ENCODE assay signal across 9 mouse cellular contexts in the genomic region with DNA sequence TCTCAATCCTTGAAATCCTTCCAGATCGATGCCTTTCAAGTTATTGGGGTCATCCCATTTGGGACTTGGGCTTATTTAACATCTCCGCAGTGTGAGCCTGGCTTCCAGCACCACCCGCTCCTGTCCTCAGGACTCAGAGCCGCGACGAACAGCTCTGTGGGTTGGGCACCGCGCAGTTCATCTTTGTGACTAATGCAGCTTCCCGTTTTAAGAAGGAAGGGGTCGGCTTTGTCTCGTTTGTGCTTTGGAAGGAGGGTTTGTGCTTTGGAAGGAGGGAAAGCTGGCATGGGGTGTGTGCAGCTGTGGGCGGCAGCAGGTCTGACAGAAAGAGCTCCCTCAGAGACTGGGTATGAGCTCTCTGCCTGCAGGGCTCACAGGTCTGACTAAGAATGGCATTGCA. TPM values are rescaled to one million over a fixed set of nuclear protein-coding genes. Genes with fewer than 3 reads are reported as not detected.
DNase-seq lines count a peak whose midpoint lies in the region; ATAC-seq and TF ChIP-seq lines count a peak whose summit lies in the region.
"Had no signal": no experiment of that assay in that cellular context is flagged by ENCODE, and none has a peak within 500 bp of the region (broad histone marks: within the 10 kb centered on the region; RNA-seq: fewer than 3 reads in every experiment).

No protein-coding gene starts in this region.

- no peak overlapping the region for H3K9ac ChIP-seq in forebrain, embryonic 15.5 days (replicated peaks)
- peak overlapping the region; percentile 14; the same call in 1 of the 2 replicates for H3K9ac ChIP-seq in midbrain, embryonic 15.5 days

- H3K27ac ChIP-seq in left cerebral cortex, adult 2 months: no peak overlapping the region
- 0 out of 2 replicates have a peak overlapping the region, but pooled peaks have one; percentile 25 for H3K27ac ChIP-seq in forebrain, embryonic 15.5 days (replicated peaks)
- peak overlapping the region; percentile 35; the same call in 1 of the 2 replicates for H3K27ac ChIP-seq in midbrain, embryonic 15.5 days

- intact Hi-C loops in left cerebral cortex, adult 2 months (cut with DNase I): no loop called here
- intact Hi-C loops in left cerebral cortex, postnatal 36 days (cut with DNase I): no loop called here

- peak overlapping the region; percentile 22 for H3K4me2 ChIP-seq in forebrain, embryonic 15.5 days (replicated peaks)
- peak overlapping the region; percentile 29 for H3K4me2 ChIP-seq in midbrain, embryonic 15.5 days

- H3K9me3 ChIP-seq in forebrain, embryonic 15.5 days: no peaks in the 10 kb centered on the region
- no peaks in the 10 kb centered on the region for H3K9me3 ChIP-seq in midbrain, embryonic 15.5 days

- H3K4me3 ChIP-seq in left cerebral cortex, adult 2 months: peak overlapping the region; percentile 15; the same call in 1 of the 2 replicates
- H3K4me3 ChIP-seq in forebrain, embryonic 15.5 days: no peak overlapping the region
- 0 out of 2 replicates have a peak overlapping the region, but pooled peaks have one; percentile 8 for H3K4me3 ChIP-seq in midbrain, embryonic 15.5 days

- peak; percentile 38 to 42 for DNase-seq in cerebellum, postnatal 10 days
- no peak for DNase-seq in cerebellum, adult 9-10 months
- peak in 1 of 2 experiments; percentile 26 for DNase-seq in left cerebral cortex, adult 2 months (ENCODE audit: extremely low spot score in 1 of 2, low spot score in 2 of 2)
- DNase-seq in left cerebral cortex, postnatal 36 days (ENCODE audit: low spot score in 2 of 2): no peak
- DNase-seq in cerebellum, adult 9-11 months: no peak
- no peak for DNase-seq in cerebellum, adult 11-12 months

- no peak for TF ChIP-seq CTCF in left cerebral cortex, adult 2 months (IDR thresholded peaks at IDR 0.05)

- ATAC-seq in forebrain, embryonic 15.5 days (replicated peaks): no peak
- ATAC-seq in midbrain, embryonic 15.5 days (replicated peaks): no peak

- 38% methylated on average over 12 of the region's 12 CpGs for WGBS in forebrain, embryonic 15.5 days
- WGBS in midbrain, embryonic 15.5 days: 30% methylated on average over 12 of the region's 12 CpGs

- H3K4me1 ChIP-seq in forebrain, embryonic 15.5 days: peaks cover 9% of the 10 kb centered on the region
- peaks cover 8% of the 10 kb centered on the region for H3K4me1 ChIP-seq in midbrain, embryonic 15.5 days

- no peaks in the 10 kb centered on the region for H3K27me3 ChIP-seq in forebrain, embryonic 15.5 days
- no peaks in the 10 kb centered on the region for H3K27me3 ChIP-seq in midbrain, embryonic 15.5 days (replicated peaks)

- H3K36me3 ChIP-seq in forebrain, embryonic 15.5 days: no peaks in the 10 kb centered on the region
- no peaks in the 10 kb centered on the region for H3K36me3 ChIP-seq in midbrain, embryonic 15.5 days (replicated peaks)

RNA-seq across cellular contexts. Expression of gene Myl2, which starts 2.3 kb away (rescaled TPM):
- 1 to 10 TPM in 1 of 2 experiments, under 1 TPM in 1; 0.86 to 1.4 TPM for total RNA-seq in left cerebral cortex, adult 2 months (2021)
- total RNA-seq in left cerebral cortex, postnatal 36 days (2021): 1 to 10 TPM; 1.3 to 1.6 TPM
- 0.28 and 3.6 TPM in 2 replicates for polyA plus RNA-seq in forebrain, embryonic 15.5 days (2015; fragmentation: Nextera tagmentation; extraction: Ambion mirVana)
- 0.71 and 6.6 TPM in 2 replicates for polyA plus RNA-seq in midbrain, embryonic 15.5 days (2015; fragmentation: Nextera tagmentation; extraction: Ambion mirVana)

RNA-seq across cellular contexts. Expression of gene Ccdc63, which starts 37.5 kb away (rescaled TPM):
- total RNA-seq in left cerebral cortex, adult 2 months (2021): 1 to 10 TPM in 1 of 2 experiments, under 1 TPM in 1; 0.66 to 1.1 TPM
- total RNA-seq in left cerebral cortex, postnatal 36 days (2021): under 1 TPM; 0.30 to 0.72 TPM
- polyA plus RNA-seq in forebrain, embryonic 15.5 days (2015; fragmentation: Nextera tagmentation; extraction: Ambion mirVana): not detected in 2 replicates
- 0.29 TPM in 1 of 2 replicates, not detected in the other for polyA plus RNA-seq in midbrain, embryonic 15.5 days (2015; fragmentation: Nextera tagmentation; extraction: Ambion mirVana)
- polyA plus RNA-seq: limb, embryonic 11.5 days had no signal

RNA-seq across cellular contexts. Expression of gene Cux2, which starts 53.2 kb away (rescaled TPM):
- total RNA-seq in left cerebral cortex, adult 2 months (2021): 100 to 1,000 TPM; 194 to 215 TPM
- total RNA-seq in left cerebral cortex, postnatal 36 days (2021): 100 to 1,000 TPM; 187 to 216 TPM
- 32.3 and 33.7 TPM in 2 replicates for polyA plus RNA-seq in forebrain, embryonic 15.5 days (2015; fragmentation: Nextera tagmentation; extraction: Ambion mirVana)
- 24.7 and 27.3 TPM in 2 replicates for polyA plus RNA-seq in midbrain, embryonic 15.5 days (2015; fragmentation: Nextera tagmentation; extraction: Ambion mirVana)

RNA-seq across cellular contexts. Expression of gene Ppp1cc, which starts 55.0 kb away (rescaled TPM):
- 100 to 1,000 TPM; 176 to 195 TPM for total RNA-seq in left cerebral cortex, adult 2 months (2021)
- total RNA-seq in left cerebral cortex, postnatal 36 days (2021): 100 to 1,000 TPM; 154 to 200 TPM
- 273 and 275 TPM in 2 replicates for polyA plus RNA-seq in forebrain, embryonic 15.5 days (2015; fragmentation: Nextera tagmentation; extraction: Ambion mirVana)
- polyA plus RNA-seq in midbrain, embryonic 15.5 days (2015; fragmentation: Nextera tagmentation; extraction: Ambion mirVana): 216 and 237 TPM in 2 replicates

Comparison
In these comparisons a context has a peak if more than half of its experiments do, and no peak if none do; other contexts are left out.
1. DNase-seq: peak in cerebellum, postnatal 10 days (2 of 2); none in cerebellum, adult 9-10 months (single experiment), left cerebral cortex, postnatal 36 days (0 of 2), cerebellum, adult 9-11 months (single experiment) and cerebellum, adult 11-12 months (single experiment).